Mouse (Mus musculus) liver, postnatal 0 days (tissue): ENCODE results near the gene Arnt. TPM values are rescaled to one million over a fixed set of nuclear protein-coding genes. Genes with fewer than 3 reads are reported as not detected.

Experiments
- ATAC-seq: fragments of 200-750 bp; cut with Nextera tagmentation; 2 replicates; pipeline ENCODE4 v1.8.0; 2017; ENCODE audit warnings: mild to moderate bottlenecking, moderate library complexity
- DNase-seq: peaks from one replicate; pipeline ENCODE4 v3.0.0-alpha.2; 2016
- H3K27ac ChIP-seq: fragments of 300-500 bp; sonication (generic); 2 replicates; pipeline ENCODE4 v1.5.1; 2014; ENCODE audit warnings: antibody characterized with exemption, moderate library complexity, mild to moderate bottlenecking, low read depth
- H3K27me3 ChIP-seq: fragments of 300-500 bp; sonication (generic); 2 replicates; pipeline ENCODE4 v1.6.1; 2014; ENCODE audit warnings: low read length, control low read depth, mixed read lengths; ENCODE audit not compliant: insufficient read depth
- H3K36me3 ChIP-seq: fragments of 300-500 bp; sonication (generic); replicated peaks from 2 replicates; pipeline ENCODE4 v1.6.1; 2014; ENCODE audit warnings: mild to moderate bottlenecking, control low read depth, low read length, moderate library complexity, mixed read lengths; ENCODE audit not compliant: insufficient read depth
- H3K4me1 ChIP-seq: fragments of 300-500 bp; sonication (generic); 2 replicates; pipeline ENCODE4 v1.6.1; 2014; ENCODE audit warnings: antibody characterized with exemption, mild to moderate bottlenecking, control low read depth; ENCODE audit not compliant: insufficient read depth
- H3K4me2 ChIP-seq: fragments of 300-500 bp; sonication (generic); 2 replicates; pipeline ENCODE4 v1.6.1; 2014; ENCODE audit warnings: low read depth, mild to moderate bottlenecking, low read length, moderate library complexity, mixed read lengths
- H3K4me3 ChIP-seq: fragments of 300-500 bp; sonication (generic); 2 replicates; pipeline ENCODE4 v1.5.1; 2014; ENCODE audit warnings: low read depth, low read length
- H3K9ac ChIP-seq: fragments of 300-500 bp; sonication (generic); replicated peaks from 2 replicates; pipeline ENCODE4 v1.6.1; 2014; ENCODE audit warnings: mild to moderate bottlenecking, moderate library complexity
- H3K9me3 ChIP-seq: fragments of 300-500 bp; sonication (generic); 2 replicates; pipeline ENCODE4 v1.6.1; 2016; ENCODE audit warnings: mild to moderate bottlenecking, control low read depth, low read length, mixed read lengths
- CTCF ChIP-seq: sonication (generic); IDR thresholded peaks from 2 replicates; pipeline ENCODE4 v1.5.1; 2016; ENCODE audit warnings: antibody characterized with exemption, low read depth
- EP300 ChIP-seq: IDR thresholded peaks from 2 replicates; pipeline ENCODE4 v1.6.1; 2016; ENCODE audit warnings: antibody characterized with exemption, low read depth, mild to moderate bottlenecking
- WGBS: fragments of 180-500 bp; shearing (Covaris S2); extraction: QIAGEN DNeasy Blood & Tissue Kit; methylation state at CpG from one replicate; pipeline ENCODE4 v1.1.7; 2014; ENCODE audit not compliant: insufficient replicate concordance; 5-methylcytosine and 5-hydroxymethylcytosine counted together
- polyA plus RNA-seq: library from polyadenylated mRNA; unstranded; fragments of >200 nt; fragmentation: Nextera tagmentation; extraction: Ambion mirVana; gene quantifications from 2 replicates; pipeline ENCODE4 v1.2.1, GENCODE M21; 2015

Arnt gene
- polyA plus RNA-seq, 1 experiment from 2014 or later, result 9.4 TPM

DNA sequence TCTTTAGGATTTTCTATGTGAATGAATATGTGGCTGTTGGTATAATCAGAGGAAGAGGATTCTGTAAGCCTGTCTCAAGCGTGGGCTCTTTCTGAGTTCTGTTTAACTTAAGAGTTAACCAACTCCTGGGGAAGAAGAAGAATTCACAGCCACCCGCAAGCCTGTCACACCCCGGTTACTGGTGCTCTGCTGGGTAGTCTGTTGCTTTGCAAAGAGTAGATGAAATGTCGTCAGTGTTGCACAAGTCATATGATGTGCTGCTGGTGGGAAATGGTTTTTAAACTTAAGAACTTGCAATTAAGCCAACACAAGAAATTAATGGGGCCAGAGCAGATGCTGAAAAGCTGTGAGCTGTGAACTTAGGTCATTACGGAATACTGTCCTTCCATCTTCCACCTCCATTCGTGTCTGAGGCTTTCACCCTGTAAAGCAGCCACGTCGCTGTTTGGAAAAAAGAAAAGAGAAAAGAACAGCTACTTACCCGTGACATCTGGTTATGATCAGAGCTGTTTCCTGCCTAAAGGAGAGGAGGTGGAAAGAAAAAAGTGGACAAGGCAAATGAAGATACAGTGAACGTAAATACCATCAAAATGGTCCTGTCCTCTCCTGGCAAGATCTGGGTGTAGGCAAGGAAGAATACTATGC, 65.4 kb downstream of the Arnt start:
- DNase-seq, result no peak
- H3K9me3 ChIP-seq, result no peaks in the 10 kb centered on the region
- 61% methylated on average over 10 of the region's 10 CpGs for WGBS
- H3K4me2 ChIP-seq, result no peak overlapping the region
- H3K4me1 ChIP-seq, result 0 out of 2 replicates have a peak, but pooled peaks cover 4% of the 10 kb centered on the region
- no peak for TF ChIP-seq CTCF
- no peak for TF ChIP-seq EP300
- H3K4me3 ChIP-seq, result no peak overlapping the region
- no peak overlapping the region for H3K27ac ChIP-seq
- ATAC-seq, result no peak
- no peak overlapping the region; the same call in 1 of the 2 replicates for H3K9ac ChIP-seq
- H3K36me3 ChIP-seq, result peaks cover 20% of the 10 kb centered on the region
- no peaks in the 10 kb centered on the region for H3K27me3 ChIP-seq

DNA sequence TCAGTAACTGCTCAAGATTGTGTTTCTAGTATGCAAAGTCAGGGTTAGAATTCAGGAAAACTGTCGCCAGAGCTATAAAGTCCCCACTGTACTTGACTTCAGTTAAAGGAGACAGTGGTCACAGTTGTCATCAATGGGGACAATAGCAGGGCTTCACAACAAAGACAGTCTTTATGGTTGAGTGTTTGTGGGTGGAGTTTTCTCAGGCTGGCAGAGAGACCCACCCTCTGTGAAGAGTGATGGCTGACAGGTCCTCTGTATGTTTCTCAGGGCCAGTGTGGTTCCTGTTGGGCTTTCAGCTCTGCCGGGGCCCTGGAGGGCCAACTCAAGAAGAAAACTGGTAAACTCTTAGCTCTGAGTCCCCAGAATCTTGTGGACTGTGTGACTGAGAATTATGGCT, 68.1 kb downstream of the Arnt start:
- no peaks in the 10 kb centered on the region for H3K27me3 ChIP-seq
- ATAC-seq (no peak), DNase-seq (no peak)
- no peak overlapping the region for H3K9ac ChIP-seq
- 0 out of 2 replicates have a peak, but pooled peaks cover 4% of the 10 kb centered on the region for H3K4me1 ChIP-seq
- H3K36me3 ChIP-seq, result no peaks in the 10 kb centered on the region
- 61% methylated on average over 2 of the region's 2 CpGs for WGBS
- no peak overlapping the region for H3K4me3 ChIP-seq
- TF ChIP-seq EP300 (no peak), CTCF (no peak)
- no peak overlapping the region for H3K27ac ChIP-seq
- H3K4me2 ChIP-seq, result no peak overlapping the region
- H3K9me3 ChIP-seq, result no peaks in the 10 kb centered on the region

DNA sequence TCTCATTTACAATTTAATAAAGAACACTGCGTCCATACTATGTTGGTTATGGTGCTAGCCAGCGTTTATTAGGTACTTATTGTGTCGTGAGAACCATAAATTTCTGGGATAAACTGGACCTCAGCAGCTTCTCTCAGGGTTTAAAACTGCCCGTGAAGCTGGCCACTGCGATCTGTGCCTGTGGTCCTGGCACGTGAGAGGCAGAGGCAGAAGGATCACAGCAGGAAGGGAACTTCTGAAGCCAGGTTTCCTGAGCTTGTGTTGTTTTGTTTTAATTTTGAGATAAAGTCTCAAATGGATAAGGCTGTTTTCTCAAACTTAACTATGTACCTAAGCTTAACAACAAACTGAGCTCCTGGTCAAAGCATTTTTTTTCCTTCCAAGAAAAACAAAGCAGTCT, 75.2 kb downstream of the Arnt start:
- no peaks in the 10 kb centered on the region for H3K9me3 ChIP-seq
- H3K4me1 ChIP-seq, result 0 out of 2 replicates have a peak, but pooled peaks cover 4% of the 10 kb centered on the region
- TF ChIP-seq EP300, result no peak
- no peak for TF ChIP-seq CTCF
- H3K4me3 ChIP-seq, result no peak overlapping the region
- H3K27me3 ChIP-seq, result no peaks in the 10 kb centered on the region
- no peaks in the 10 kb centered on the region for H3K36me3 ChIP-seq
- DNase-seq (no peak), ATAC-seq (no peak)
- 55% methylated on average over 6 of the region's 6 CpGs for WGBS
- H3K4me2 ChIP-seq, result no peak overlapping the region
- H3K27ac ChIP-seq, result no peak overlapping the region
- H3K9ac ChIP-seq, result no peak overlapping the region

DNA sequence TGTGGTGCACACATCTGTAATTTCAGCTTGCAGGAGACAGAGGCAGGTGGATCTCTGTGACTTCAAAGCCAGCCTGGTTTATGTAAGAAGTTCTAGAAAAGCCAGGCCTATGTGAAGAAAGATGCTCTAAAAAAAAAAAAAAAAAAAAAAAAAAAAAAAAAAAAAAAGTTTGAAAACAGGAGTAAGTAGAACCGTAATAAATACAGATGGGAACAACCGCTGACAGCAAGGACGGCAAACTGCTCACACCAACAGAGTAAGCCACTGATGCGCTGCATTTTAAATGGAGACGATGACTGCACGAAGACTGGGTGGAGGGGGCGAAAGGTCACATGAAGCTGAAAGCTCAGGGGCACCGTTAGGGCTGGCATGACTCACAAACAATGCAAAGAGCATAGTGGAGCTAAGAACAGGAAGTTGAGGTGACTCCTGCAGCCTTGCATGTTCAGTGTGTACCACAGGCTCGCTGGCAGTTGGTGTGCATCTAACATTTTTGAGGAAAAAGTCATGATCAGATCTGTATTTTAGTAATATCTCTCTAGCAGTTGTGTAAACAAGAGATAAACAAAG, 77.5 kb downstream of the Arnt start:
- WGBS, result 46% methylated on average over 9 of the region's 9 CpGs
- 0 out of 2 replicates have a peak, but pooled peaks have one; percentile 28 for ATAC-seq

DNA sequence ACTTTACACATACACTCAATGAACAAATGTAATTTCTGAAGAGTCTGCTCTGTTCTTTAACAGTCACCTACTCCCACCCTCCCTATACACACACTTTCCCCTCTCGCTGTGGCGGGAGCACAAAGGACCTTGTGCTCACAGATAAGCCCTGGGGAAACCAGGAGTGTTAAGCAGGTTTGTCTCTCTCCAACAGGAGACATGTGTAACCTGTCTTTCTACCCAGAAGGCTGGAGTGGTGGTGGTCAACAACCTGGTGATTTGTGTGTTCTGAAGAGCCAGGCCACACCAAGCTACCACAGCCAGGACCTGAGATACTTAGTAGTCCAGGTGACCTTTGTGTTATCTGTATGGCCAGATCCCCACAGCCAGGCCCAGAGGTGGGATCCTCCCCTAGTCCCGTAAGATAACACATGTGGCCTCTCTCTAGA, 82.4 kb downstream of the Arnt start:
- Histone ChIP-seq H3K4me2 (peak overlapping the region; percentile 61), H3K9me3 (no peaks in the 10 kb centered on the region), H3K9ac (0 out of 2 replicates have a peak overlapping the region, but pooled peaks have one; percentile 18), H3K4me3 (no peak overlapping the region), H3K36me3 (no peaks in the 10 kb centered on the region), H3K4me1 (peaks cover 40% of the 10 kb centered on the region), H3K27ac (peak overlapping the region; percentile 67), H3K27me3 (no peaks in the 10 kb centered on the region)
- TF ChIP-seq EP300, result peak; percentile 95
- TF ChIP-seq CTCF, result no peak
- 36% methylated on average over 3 of the region's 3 CpGs for WGBS
- ATAC-seq (peak; percentile 64), DNase-seq (peak; percentile 49)

More for the DNA sequence above, 77.5 kb downstream of the Arnt start:
- Histone ChIP-seq H3K27ac (no peak overlapping the region), H3K9me3 (no peaks in the 10 kb centered on the region), H3K9ac (no peak overlapping the region), H3K4me3 (no peak overlapping the region), H3K27me3 (no peaks in the 10 kb centered on the region), H3K36me3 (no peaks in the 10 kb centered on the region), H3K4me1 (peaks cover 12% of the 10 kb centered on the region), H3K4me2 (no peak overlapping the region)
- TF ChIP-seq EP300 (no peak), CTCF (no peak)
- DNase-seq, result peak; percentile 31

DNA sequence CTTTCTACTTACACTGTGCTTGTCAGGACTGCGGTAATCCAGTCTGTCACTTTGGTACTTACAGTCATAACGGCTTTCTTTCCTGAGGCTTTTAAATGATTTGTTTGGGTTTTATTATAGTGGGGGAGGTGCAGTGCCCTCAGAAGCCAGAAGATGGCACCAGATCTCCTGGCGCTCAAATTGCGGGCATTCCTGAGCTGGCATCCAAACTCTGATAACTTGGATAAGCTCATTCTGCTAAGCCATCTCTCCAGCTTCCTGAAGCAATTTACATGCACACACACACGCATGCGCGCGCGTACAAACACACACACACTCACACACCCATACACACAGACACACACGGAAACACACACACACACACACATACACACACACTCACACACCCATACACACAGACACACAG, 83.3 kb downstream of the Arnt start:
- Histone ChIP-seq H3K9ac (no peak overlapping the region), H3K27ac (peak overlapping the region; percentile 67)
- ATAC-seq, result peak; percentile 26

More for the DNA sequence above, 83.3 kb downstream of the Arnt start:
- H3K4me2 ChIP-seq, result peak overlapping the region; percentile 61
- H3K4me3 ChIP-seq, result no peak overlapping the region
- peaks cover 41% of the 10 kb centered on the region for H3K4me1 ChIP-seq
- DNase-seq, result peak; percentile 83
- no peaks in the 10 kb centered on the region for H3K9me3 ChIP-seq
- no peaks in the 10 kb centered on the region for H3K36me3 ChIP-seq
- no peaks in the 10 kb centered on the region for H3K27me3 ChIP-seq
- peak; percentile 63; the same call in 1 of the 2 replicates for TF ChIP-seq EP300
- TF ChIP-seq CTCF, result peak; percentile 97
- 28% methylated on average over 10 of the region's 10 CpGs for WGBS
